Mouse (Mus musculus) testis, adult 2 months (tissue): ENCODE measurements around the gene Rpl26. TPM values are rescaled to one million over a fixed set of nuclear protein-coding genes. Genes with fewer than 3 reads are reported as not detected.
A peak's percentile ranks its signal among the peaks of the same experiment; 100 is the strongest.

Source experiments
- H3K27ac ChIP-seq: fragments of 200-500 bp; 2 replicates; pipeline ENCODE4 v1.5.1; 2012; ENCODE audit warnings: low read depth, low read length; ENCODE audit not compliant: control insufficient read depth, insufficient read depth
- H3K27me3 ChIP-seq: fragments of 200-500 bp; 2 replicates; pipeline ENCODE4 v1.6.1; 2012; ENCODE audit warnings: mild to moderate bottlenecking, low read length, moderate library complexity; ENCODE audit not compliant: control insufficient read depth, insufficient read depth
- H3K36me3 ChIP-seq: fragments of 200-500 bp; 2 replicates; pipeline ENCODE4 v1.6.1; 2012; ENCODE audit warnings: mild to moderate bottlenecking, low read length; ENCODE audit not compliant: control insufficient read depth, insufficient read depth
- H3K4me1 ChIP-seq: fragments of 200-500 bp; 2 replicates; pipeline ENCODE4 v1.6.1; 2012; ENCODE audit warnings: low read length; ENCODE audit not compliant: control insufficient read depth, insufficient read depth
- H3K4me3 ChIP-seq: fragments of 200-500 bp; 2 replicates; pipeline ENCODE4 v1.5.1; 2012; ENCODE audit warnings: low read depth, mild to moderate bottlenecking, low read length, moderate library complexity, mixed read lengths; ENCODE audit not compliant: control insufficient read depth
- CTCF ChIP-seq: fragments of 200-500 bp; IDR thresholded peaks from 2 replicates; pipeline ENCODE4 v1.5.1; 2012; ENCODE audit warnings: low read depth, mild to moderate bottlenecking, inconsistent platforms, low read length, moderate library complexity; ENCODE audit not compliant: control insufficient read depth, insufficient read depth, insufficient replicate concordance
- POLR2A ChIP-seq: fragments of 200-500 bp; IDR thresholded peaks from 2 replicates; pipeline ENCODE4 v1.6.1; 2012; ENCODE audit warnings: low read depth, mild to moderate bottlenecking, inconsistent platforms, low read length, moderate library complexity; ENCODE audit not compliant: control insufficient read depth
- polyA plus RNA-seq: library from polyadenylated mRNA; depleted of rRNA; stranded (reverse); fragments of >200 nt; gene quantifications from 2 replicates; pipeline ENCODE4 v1.2.3, GENCODE M21; 2012

The Rpl26 gene
- polyA plus RNA-seq, 1 experiment: 938 TPM

GRCm38 (mm10) chr11:68878811-68879210, 22.6 kb upstream of the Rpl26 start:
- Histone ChIP-seq H3K36me3 (no peaks in the 10 kb centered on the region), H3K4me1 (peaks cover 5% of the 10 kb centered on the region), H3K4me3 (no peak overlapping the region), H3K27me3 (no peaks in the 10 kb centered on the region), H3K27ac (no peak overlapping the region)
- no peak for TF ChIP-seq POLR2A
- TF ChIP-seq CTCF: no peak

- Histone ChIP-seq H3K27me3 (no peaks in the 10 kb centered on the region), H3K4me3 (peak overlapping the region; percentile 36), H3K27ac (peak overlapping the region; percentile 27), H3K4me1 (peaks cover 5% of the 10 kb centered on the region), H3K36me3 (no peaks in the 10 kb centered on the region)
- no peak for TF ChIP-seq CTCF
- TF ChIP-seq POLR2A: 0 out of 2 replicates have a peak, but pooled peaks have one; percentile 13
These were observed 19.3 kb upstream of the Rpl26 start for GRCm38 (mm10) chr11:68882107-68882506.

- no peak overlapping the region for H3K27ac ChIP-seq
- no peak overlapping the region for H3K4me3 ChIP-seq
- H3K27me3 ChIP-seq: no peaks in the 10 kb centered on the region
- H3K36me3 ChIP-seq: no peaks in the 10 kb centered on the region
- TF ChIP-seq POLR2A (no peak), CTCF (no peak)
- peaks cover 5% of the 10 kb centered on the region for H3K4me1 ChIP-seq
These were observed 17.5 kb upstream of the Rpl26 start for GRCm38 (mm10) chr11:68883843-68884242.

- Histone ChIP-seq H3K4me1 (peaks cover 5% of the 10 kb centered on the region), H3K27ac (no peak overlapping the region), H3K36me3 (no peaks in the 10 kb centered on the region), H3K4me3 (no peak overlapping the region), H3K27me3 (no peaks in the 10 kb centered on the region)
- no peak for TF ChIP-seq POLR2A
- TF ChIP-seq CTCF: no peak
These were observed 17.0 kb upstream of the Rpl26 start for GRCm38 (mm10) chr11:68884368-68884767.

GRCm38 (mm10) chr11:68886091-68886490, 15.3 kb upstream of the Rpl26 start:
- peaks cover 5% of the 10 kb centered on the region for H3K4me1 ChIP-seq
- no peak overlapping the region for H3K4me3 ChIP-seq
- TF ChIP-seq POLR2A: no peak
- no peak for TF ChIP-seq CTCF
- no peak overlapping the region for H3K27ac ChIP-seq
- no peaks in the 10 kb centered on the region for H3K36me3 ChIP-seq
- H3K27me3 ChIP-seq: no peaks in the 10 kb centered on the region

GRCm38 (mm10) chr11:68888253-68888652, 13.1 kb upstream of the Rpl26 start, which contains the start of gene Rnf222:
Gene Rnf222 (plus strand): TSS chr11:68888553.
- Histone ChIP-seq H3K27ac (no peak within 1 kb of the TSS), H3K4me3 (no peak within 1 kb of the TSS), H3K4me1 (peaks cover 8% of the 10 kb centered on the region), H3K36me3 (no peaks in the 10 kb centered on the region), H3K27me3 (no peaks in the 10 kb centered on the region)
- TF ChIP-seq CTCF: no peak
- TF ChIP-seq POLR2A: no peak

GRCm38 (mm10) chr11:68888653-68889052, 12.7 kb upstream of the Rpl26 start:
- no peaks in the 10 kb centered on the region for H3K36me3 ChIP-seq
- TF ChIP-seq CTCF (no peak), POLR2A (no peak)
- no peak overlapping the region for H3K27ac ChIP-seq
- H3K4me1 ChIP-seq: peaks cover 8% of the 10 kb centered on the region
- no peaks in the 10 kb centered on the region for H3K27me3 ChIP-seq
- H3K4me3 ChIP-seq: no peak overlapping the region

GRCm38 (mm10) chr11:68890625-68891024, 10.8 kb upstream of the Rpl26 start:
- H3K36me3 ChIP-seq: no peaks in the 10 kb centered on the region
- H3K27me3 ChIP-seq: no peaks in the 10 kb centered on the region
- TF ChIP-seq POLR2A: no peak
- peak overlapping the region; percentile 17; the same call in 1 of the 2 replicates for H3K4me3 ChIP-seq
- H3K4me1 ChIP-seq: peaks cover 8% of the 10 kb centered on the region
- H3K27ac ChIP-seq: no peak overlapping the region
